Mouse (Mus musculus) MEL (cell line): ENCODE results near the gene Zfp941. TPM values are rescaled to one million over a fixed set of nuclear protein-coding genes. Genes with fewer than 3 reads are reported as not detected.

Experiments used
- DNase-seq: peaks from one replicate; pipeline ENCODE4 v3.0.0; 2011; ENCODE audit warnings: low read depth, low spot score
- H3K27ac ChIP-seq: 2 replicates; pipeline ENCODE4 v1.5.1; 2012; ENCODE audit warnings: low read depth, mild to moderate bottlenecking, control low read depth, low read length, moderate library complexity; ENCODE audit not compliant: control insufficient read depth
- H3K27me3 ChIP-seq, 2 experiments: fragments of 150-350 bp in 1 of 2; sonication (generic) in 1 of 2; 2 replicates each; pipeline ENCODE4 v1.6.1; 2012; ENCODE audit warnings: low read length in 2 of 2, mild to moderate bottlenecking in 2 of 2, improper control_type of control experiment in 1 of 2, moderate library complexity in 1 of 2; ENCODE audit not compliant: insufficient read depth in 2 of 2, control insufficient read depth in 1 of 2
- H3K36me3 ChIP-seq, 2 experiments: 2 replicates each; pipeline ENCODE4 v1.6.1; 2012 to 2014; ENCODE audit warnings: low read length in 2 of 2, improper control_type of control experiment in 1 of 2, inconsistent platforms in 1 of 2, mild to moderate bottlenecking in 1 of 2; ENCODE audit not compliant: insufficient read depth in 2 of 2, control insufficient read depth in 1 of 2
- H3K4me1 ChIP-seq, 2 experiments: fragments of 150-350 bp in 1 of 2; sonication (generic) in 1 of 2; 2 replicates each; pipeline ENCODE4 v1.6.1; 2012; ENCODE audit warnings: low read length in 2 of 2, improper control_type of control experiment in 1 of 2, mild to moderate bottlenecking in 1 of 2; ENCODE audit not compliant: insufficient read depth in 2 of 2, control insufficient read depth in 1 of 2
- H3K4me3 ChIP-seq, 2 experiments: fragments of 150-350 bp in 1 of 2; sonication (generic) in 1 of 2; 2 replicates each; pipeline ENCODE4 v1.5.1; 2012; ENCODE audit warnings: low read depth in 2 of 2, low read length in 2 of 2, mild to moderate bottlenecking in 2 of 2, moderate library complexity in 2 of 2, control low read depth in 1 of 2, improper control_type of control experiment in 1 of 2; ENCODE audit not compliant: control insufficient read depth in 1 of 2, insufficient read depth in 1 of 2
- H3K79me2 ChIP-seq: 2 replicates; pipeline ENCODE4 v1.6.1; 2012; ENCODE audit warnings: mild to moderate bottlenecking, low read length, moderate library complexity; ENCODE audit not compliant: control insufficient read depth, poor library complexity, insufficient read depth
- H3K9ac ChIP-seq: 2 replicates; pipeline ENCODE4 v1.6.1; 2012; ENCODE audit warnings: low read depth, mild to moderate bottlenecking, control low read depth, low read length, moderate library complexity; ENCODE audit not compliant: control insufficient read depth, poor library complexity, severe bottlenecking
- H3K9me3 ChIP-seq: fragments of 150-350 bp; sonication (generic); replicated peaks from 2 replicates; pipeline ENCODE4 v1.6.1; 2012; ENCODE audit warnings: mild to moderate bottlenecking, low read length, improper control_type of control experiment, moderate library complexity; ENCODE audit not compliant: insufficient read depth
- CHD1 ChIP-seq: IDR thresholded peaks from 2 replicates; pipeline ENCODE4 v1.6.1; 2012; ENCODE audit warnings: low read depth, mild to moderate bottlenecking, inconsistent platforms, low read length, improper control_type of control experiment
- CTCF ChIP-seq, 3 experiments: IDR thresholded peaks in 2 of 3; conservative IDR thresholded peaks in 1 of 3; 2 replicates each; pipeline ENCODE4 v1.5.1; 2011 to 2012; ENCODE audit warnings: low read length in 3 of 3, low read depth in 2 of 3, mild to moderate bottlenecking in 2 of 3, improper control_type of control experiment in 1 of 3, inconsistent platforms in 1 of 3, mixed read lengths in 1 of 3, moderate library complexity in 1 of 3; ENCODE audit not compliant: control insufficient read depth in 1 of 3, insufficient read depth in 1 of 3, poor library complexity in 1 of 3, severe bottlenecking in 1 of 3
- E2F4 ChIP-seq: IDR thresholded peaks from 2 replicates; pipeline ENCODE4 v1.6.1; 2011; ENCODE audit warnings: low read depth, low read length, improper control_type of control experiment, borderline replicate concordance
- GABPA ChIP-seq: IDR thresholded peaks from 2 replicates; pipeline ENCODE4 v1.6.1; 2012; ENCODE audit warnings: low read depth, mild to moderate bottlenecking, inconsistent platforms, low read length, improper control_type of control experiment, moderate library complexity
- GATA1 ChIP-seq: IDR thresholded peaks from 2 replicates; pipeline ENCODE4 v1.6.1; 2011; ENCODE audit warnings: low read depth, low read length, improper control_type of control experiment
- KAT2A ChIP-seq: conservative IDR thresholded peaks from 2 replicates; pipeline ENCODE4 v1.6.1; 2012; ENCODE audit warnings: low read depth, low read length, improper control_type of control experiment, inconsistent platforms
- MAX ChIP-seq: IDR thresholded peaks from 2 replicates; pipeline ENCODE4 v1.6.1; 2011; ENCODE audit warnings: low read length, improper control_type of control experiment
- MAZ ChIP-seq: IDR thresholded peaks from 2 replicates; pipeline ENCODE4 v1.6.1; 2012; ENCODE audit warnings: low read depth, mild to moderate bottlenecking, inconsistent platforms, low read length, improper control_type of control experiment
- MEF2A ChIP-seq: IDR thresholded peaks from 2 replicates; pipeline ENCODE4 v1.6.1; 2014; ENCODE audit warnings: low read depth, mild to moderate bottlenecking, inconsistent platforms, low read length, improper control_type of control experiment; ENCODE audit not compliant: poor library complexity, insufficient replicate concordance, severe bottlenecking; ENCODE audit errors: extremely low read depth
- MXI1 ChIP-seq: IDR thresholded peaks from 2 replicates; pipeline ENCODE4 v1.6.1; 2011; ENCODE audit warnings: mild to moderate bottlenecking, low read depth, low read length, improper control_type of control experiment
- MYB ChIP-seq: IDR thresholded peaks from 2 replicates; pipeline ENCODE4 v1.6.1; 2011; ENCODE audit warnings: mild to moderate bottlenecking, low read depth, low read length, improper control_type of control experiment
- RAD21 ChIP-seq: IDR thresholded peaks from 2 replicates; pipeline ENCODE4 v1.6.1; 2011; ENCODE audit warnings: mild to moderate bottlenecking, low read depth, low read length, improper control_type of control experiment
- SIN3A ChIP-seq: IDR thresholded peaks from 2 replicates; pipeline ENCODE4 v1.6.1; 2012; ENCODE audit warnings: low read length, improper control_type of control experiment, inconsistent platforms
- SMC3 ChIP-seq: IDR thresholded peaks from 2 replicates; pipeline ENCODE4 v1.6.1; 2011; ENCODE audit warnings: low read depth, low read length, improper control_type of control experiment
- TCF12 ChIP-seq: IDR thresholded peaks from 2 replicates; pipeline ENCODE4 v1.6.1; 2014; ENCODE audit warnings: low read depth, mild to moderate bottlenecking, inconsistent platforms, low read length, improper control_type of control experiment, moderate library complexity
- UBTF ChIP-seq: IDR thresholded peaks from 2 replicates; pipeline ENCODE4 v1.6.1; 2012; ENCODE audit warnings: low read depth, mild to moderate bottlenecking, inconsistent platforms, low read length, improper control_type of control experiment, moderate library complexity, borderline replicate concordance; ENCODE audit not compliant: insufficient read depth
- USF1 ChIP-seq: IDR thresholded peaks from 2 replicates; pipeline ENCODE4 v1.6.1; 2014; ENCODE audit warnings: low read depth, mild to moderate bottlenecking, inconsistent platforms, low read length, improper control_type of control experiment, moderate library complexity
- USF2 ChIP-seq, 2 experiments: IDR thresholded peaks; 2 replicates each; pipeline ENCODE4 v1.6.1; 2011 to 2012; ENCODE audit warnings: improper control_type of control experiment in 2 of 2, low read length in 2 of 2, borderline replicate concordance in 1 of 2, inconsistent platforms in 1 of 2, low read depth in 1 of 2, mild to moderate bottlenecking in 1 of 2; ENCODE audit not compliant: insufficient read depth in 1 of 2
- ZMIZ1 ChIP-seq: IDR thresholded peaks from 2 replicates; pipeline ENCODE4 v1.6.1; 2012; ENCODE audit warnings: low read depth, mild to moderate bottlenecking, inconsistent platforms, low read length, improper control_type of control experiment, moderate library complexity
- polyA plus RNA-seq, 2 experiments: library from polyadenylated mRNA; stranded (reverse) in 1 of 2; unstranded in 1 of 2; fragments of >175 nt in 1 of 2; fragments of >200 nt in 1 of 2; gene quantifications; 2 replicates each; pipeline versions ENCODE4 v1.2.1 to v1.2.4; 2012; ENCODE audit warnings: low replicate concordance in 2 of 2, low read depth in 1 of 2; ENCODE audit not compliant: insufficient read length in 2 of 2, insufficient read depth in 1 of 2, missing spikeins in 1 of 2
- total RNA-seq: library from RNA; depleted of rRNA; stranded (reverse); fragments of 300-350 nt; gene quantifications from 2 replicates; pipeline ENCODE4 v1.2.3, GENCODE M21; 2012

Zfp941 gene
- total and polyA plus RNA-seq, 3 experiments: not detected

GRCm38 (mm10) chr7:140860728-140861127 lies 38.8 kb upstream of the Zfp941 start:
- Histone ChIP-seq H3K27me3 (no peaks in the 10 kb centered on the region), H3K27ac (no peak overlapping the region)
- TF ChIP-seq MXI1 (no peak), MEF2A (no peak), GATA1 (no peak), MAZ (no peak), SIN3A (no peak), RAD21 (no peak), CHD1 (no peak), CTCF (IDR thresholded peaks at IDR 0.05 in 2 of 3, conservative IDR thresholded peaks at IDR 0.05 in 1 of 3; ENCODE audit: control insufficient read depth in 1 of 3, insufficient read depth in 1 of 3, low read depth in 2 of 3, low read length in 3 of 3, poor library complexity in 1 of 3, severe bottlenecking in 1 of 3) (no peak), KAT2A (no peak), TCF12 (no peak)
- TF ChIP-seq, all 39 proteins: peak for 0
- H3K79me2 ChIP-seq: peaks cover 23% of the 10 kb centered on the region
- no peak for DNase-seq
- no peak overlapping the region for H3K9ac ChIP-seq
- no peaks in the 10 kb centered on the region for H3K9me3 ChIP-seq
- H3K4me3 ChIP-seq: no peak overlapping the region
- H3K4me1 ChIP-seq: peaks cover 3 to 11% of the 10 kb centered on the region in 2 experiments; a peak in 3 of 4 replicates
- peaks cover 3 to 8% of the 10 kb centered on the region in 2 experiments for H3K36me3 ChIP-seq

- Histone ChIP-seq H3K4me1 (peaks cover 3 to 17% of the 10 kb centered on the region in 2 experiments; a peak in 3 of 4 replicates), H3K9me3 (no peaks in the 10 kb centered on the region), H3K27ac (no peak overlapping the region), H3K79me2 (peaks cover 30% of the 10 kb centered on the region), H3K27me3 (no peaks in the 10 kb centered on the region), H3K9ac (no peak overlapping the region), H3K36me3 (peaks cover 3 to 8% of the 10 kb centered on the region in 2 experiments), H3K4me3 (no peak overlapping the region)
- TF ChIP-seq MAX: no peak
- no peak for TF ChIP-seq USF2 (IDR thresholded peaks at IDR 0.05; ENCODE audit: borderline replicate concordance in 1 of 2, insufficient read depth in 1 of 2, low read depth in 1 of 2, low read length in 2 of 2)
- no peak for TF ChIP-seq SMC3
- no peak for TF ChIP-seq MEF2A
- TF ChIP-seq USF1: no peak
- no peak for TF ChIP-seq CTCF (IDR thresholded peaks at IDR 0.05 in 2 of 3, conservative IDR thresholded peaks at IDR 0.05 in 1 of 3; ENCODE audit: control insufficient read depth in 1 of 3, insufficient read depth in 1 of 3, low read depth in 2 of 3, low read length in 3 of 3, poor library complexity in 1 of 3, severe bottlenecking in 1 of 3)
- TF ChIP-seq GABPA: no peak
- no peak for TF ChIP-seq E2F4
- no peak for TF ChIP-seq MYB
- no peak for TF ChIP-seq UBTF
- no peak for TF ChIP-seq ZMIZ1
- no peak for TF ChIP-seq SIN3A
- DNase-seq: no peak
Measured at GRCm38 (mm10) chr7:140859997-140860396, 38.0 kb upstream of the Zfp941 start.
